Mouse (Mus musculus): ENCODE results near the gene Ccnk. TPM values are rescaled to one million over a fixed set of nuclear protein-coding genes. Genes with fewer than 3 reads are reported as not detected.

The Ccnk gene
- polyA plus RNA-seq, 1 experiment from 2014 or later: 2.0 TPM

Other genes starting within 250 kb of the Ccnk start
- gene Bcl11b, start 176.0 kb upstream of the Ccnk start, polyA plus RNA-seq (2015; fragmentation: Nextera tagmentation; extraction: Ambion mirVana): 6.3 and 9.0 TPM in 2 replicates
- 75.8 and 75.9 TPM in 2 replicates for gene Setd3, start 265 bp upstream of the Ccnk start, polyA plus RNA-seq (2015; fragmentation: Nextera tagmentation; extraction: Ambion mirVana)
- 4.2 and 4.6 TPM in 2 replicates for gene Ccdc85c, start 95.8 kb downstream of the Ccnk start, polyA plus RNA-seq (2015; fragmentation: Nextera tagmentation; extraction: Ambion mirVana)
- gene Hhipl1, start 126.7 kb downstream of the Ccnk start, polyA plus RNA-seq (2015; fragmentation: Nextera tagmentation; extraction: Ambion mirVana): 0.84 and 0.95 TPM in 2 replicates
- 4.9 TPM in 2 replicates for gene Cyp46a1, start 154.8 kb downstream of the Ccnk start, polyA plus RNA-seq (2015; fragmentation: Nextera tagmentation; extraction: Ambion mirVana)
- gene Eml1, start 191.4 kb downstream of the Ccnk start, polyA plus RNA-seq (2015; fragmentation: Nextera tagmentation; extraction: Ambion mirVana): 84.9 and 87.0 TPM in 2 replicates